Mouse (Mus musculus): ENCODE measurements around the gene Gpr62.

DNA sequence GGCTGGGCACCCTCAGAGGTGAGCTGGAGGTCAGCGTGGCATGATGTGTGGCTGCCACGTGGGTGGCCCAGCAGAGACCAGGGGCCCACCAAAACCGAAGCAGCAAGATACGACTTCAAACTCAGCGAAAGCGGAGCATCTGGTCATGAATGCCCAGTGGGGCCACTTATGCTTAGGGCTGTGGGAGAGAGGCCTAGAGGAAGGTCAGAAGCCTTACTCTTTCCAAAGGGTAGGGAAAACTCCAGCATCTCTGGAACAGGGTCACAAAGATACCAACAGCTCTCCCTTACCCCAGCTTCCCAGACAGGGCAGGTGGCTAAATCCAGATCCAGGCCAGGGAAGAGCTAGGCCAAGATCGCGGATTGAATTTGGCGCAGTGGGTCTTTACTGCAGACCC lies 8.6 kb downstream of the Gpr62 start:
- no peak for TF ChIP-seq CTCF (IDR thresholded peaks at IDR 0.05; ENCODE audit: low read depth)
- TF ChIP-seq EP300 (optimal IDR thresholded peaks at IDR 0.05), result no peak

Data from stomach, postnatal 0 days (tissue).